Mouse (Mus musculus) testis, adult 2 months (tissue): ENCODE measurements at regions not wholly inside any gene's neighbourhood (a gene's known extent, or its start where the extent isn't known, plus 50 kb on each side); places are given as distances from the start of the nearest gene placed in this dataset.

ENCODE experiments used
- H3K27ac ChIP-seq: fragments of 200-500 bp; 2 replicates; pipeline ENCODE4 v1.5.1; 2012; ENCODE audit warnings: low read depth, low read length; ENCODE audit not compliant: control insufficient read depth, insufficient read depth
- H3K27me3 ChIP-seq: fragments of 200-500 bp; 2 replicates; pipeline ENCODE4 v1.6.1; 2012; ENCODE audit warnings: mild to moderate bottlenecking, low read length, moderate library complexity; ENCODE audit not compliant: control insufficient read depth, insufficient read depth
- H3K36me3 ChIP-seq: fragments of 200-500 bp; 2 replicates; pipeline ENCODE4 v1.6.1; 2012; ENCODE audit warnings: mild to moderate bottlenecking, low read length; ENCODE audit not compliant: control insufficient read depth, insufficient read depth
- H3K4me1 ChIP-seq: fragments of 200-500 bp; 2 replicates; pipeline ENCODE4 v1.6.1; 2012; ENCODE audit warnings: low read length; ENCODE audit not compliant: control insufficient read depth, insufficient read depth
- H3K4me3 ChIP-seq: fragments of 200-500 bp; 2 replicates; pipeline ENCODE4 v1.5.1; 2012; ENCODE audit warnings: low read depth, mild to moderate bottlenecking, low read length, moderate library complexity, mixed read lengths; ENCODE audit not compliant: control insufficient read depth
- CTCF ChIP-seq: fragments of 200-500 bp; IDR thresholded peaks from 2 replicates; pipeline ENCODE4 v1.5.1; 2012; ENCODE audit warnings: low read depth, mild to moderate bottlenecking, inconsistent platforms, low read length, moderate library complexity; ENCODE audit not compliant: control insufficient read depth, insufficient read depth, insufficient replicate concordance
- POLR2A ChIP-seq: fragments of 200-500 bp; IDR thresholded peaks from 2 replicates; pipeline ENCODE4 v1.6.1; 2012; ENCODE audit warnings: low read depth, mild to moderate bottlenecking, inconsistent platforms, low read length, moderate library complexity; ENCODE audit not compliant: control insufficient read depth

- TF ChIP-seq POLR2A (no peak), CTCF (no peak)
- H3K4me3 ChIP-seq: no peak overlapping the region
- H3K4me1 ChIP-seq: no peaks in the 10 kb centered on the region
These were observed 236.0 kb upstream of the Hnrnpa3 start for GRCm38 (mm10) chr2:75422798-75423685.

DNA sequence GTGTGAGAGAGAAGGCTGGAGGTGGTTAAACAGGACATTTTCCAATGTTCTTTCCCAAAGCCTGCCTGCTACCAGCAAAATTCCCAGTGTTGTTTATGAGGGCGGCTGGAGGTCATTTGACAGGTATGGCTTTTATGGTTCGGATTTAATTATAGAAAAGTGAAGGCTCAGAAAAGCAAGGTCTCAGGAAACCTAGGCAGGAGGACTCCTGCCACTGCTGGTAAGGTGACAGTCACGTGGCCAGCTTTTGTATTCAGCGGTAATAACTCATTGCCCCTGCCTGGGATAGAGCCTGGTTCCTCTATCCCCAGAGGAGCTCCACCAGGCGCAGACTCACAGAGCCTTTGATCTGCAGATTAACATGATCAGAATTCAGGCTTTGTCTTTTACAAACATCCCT, 235.2 kb upstream of the Hnrnpa3 start:
- no peak for TF ChIP-seq CTCF
- no peak for TF ChIP-seq POLR2A
- Histone ChIP-seq H3K27me3 (no peaks in the 10 kb centered on the region; the same call in 1 of the 2 replicates), H3K36me3 (no peaks in the 10 kb centered on the region), H3K27ac (no peak overlapping the region), H3K4me3 (no peak overlapping the region), H3K4me1 (no peaks in the 10 kb centered on the region)

More at GRCm38 (mm10) chr2:75422798-75423685, 236.0 kb upstream of the Hnrnpa3 start:
- Histone ChIP-seq H3K36me3 (no peaks in the 10 kb centered on the region), H3K27me3 (no peaks in the 10 kb centered on the region; the same call in 1 of the 2 replicates), H3K27ac (no peak overlapping the region)

DNA sequence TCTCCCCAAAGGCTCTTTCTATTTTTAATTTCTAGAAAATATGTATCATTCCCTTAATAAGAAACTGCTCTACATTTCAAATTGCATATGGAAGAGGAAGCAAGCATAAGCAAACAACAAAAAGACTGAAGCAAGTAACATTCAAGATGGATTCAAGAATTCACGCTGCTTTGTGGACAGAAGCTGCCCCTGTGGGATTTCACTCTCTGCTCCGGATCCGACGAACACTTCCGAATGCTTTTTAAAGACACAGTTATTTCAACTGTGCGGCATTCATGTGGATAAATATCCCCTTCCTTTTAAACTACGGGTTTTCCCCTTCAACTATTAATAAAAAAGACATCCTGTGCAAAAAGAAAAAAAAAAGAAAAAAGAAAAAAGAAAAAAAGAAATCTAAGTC, 234.7 kb upstream of the Hnrnpa3 start:
- H3K36me3 ChIP-seq: no peaks in the 10 kb centered on the region
- H3K27me3 ChIP-seq: no peaks in the 10 kb centered on the region; the same call in 1 of the 2 replicates
- no peak for TF ChIP-seq CTCF
- no peak for TF ChIP-seq POLR2A
- no peak overlapping the region for H3K27ac ChIP-seq
- no peak overlapping the region for H3K4me3 ChIP-seq
- no peaks in the 10 kb centered on the region for H3K4me1 ChIP-seq

DNA sequence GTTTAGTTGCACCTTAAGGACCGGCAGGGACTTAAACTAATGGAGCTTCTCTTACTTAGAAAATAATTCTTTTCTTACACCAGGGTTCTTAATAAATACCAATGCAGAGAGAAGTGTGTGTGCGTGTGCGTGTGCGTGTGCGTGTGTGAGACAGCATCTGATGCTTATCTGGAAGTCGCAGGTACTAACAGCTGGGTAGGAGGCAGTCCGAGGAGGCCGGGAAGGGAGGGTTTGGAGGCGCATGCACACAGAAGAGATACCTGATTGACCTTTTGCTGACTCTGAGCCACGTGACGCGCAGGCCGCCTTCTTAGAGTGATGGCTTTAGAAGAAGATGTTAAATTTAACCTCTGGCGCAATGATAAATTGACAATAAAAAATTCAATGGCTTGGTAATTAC, 234.2 kb upstream of the Hnrnpa3 start:
- Histone ChIP-seq H3K27me3 (no peaks in the 10 kb centered on the region; the same call in 1 of the 2 replicates), H3K27ac (no peak overlapping the region), H3K36me3 (no peaks in the 10 kb centered on the region), H3K4me3 (no peak overlapping the region), H3K4me1 (no peaks in the 10 kb centered on the region)
- no peak for TF ChIP-seq POLR2A
- TF ChIP-seq CTCF: no peak

GRCm38 (mm10) chr2:75425384-75425783, 233.7 kb upstream of the Hnrnpa3 start:
- no peak overlapping the region for H3K4me3 ChIP-seq
- TF ChIP-seq CTCF (no peak), POLR2A (no peak)

DNA sequence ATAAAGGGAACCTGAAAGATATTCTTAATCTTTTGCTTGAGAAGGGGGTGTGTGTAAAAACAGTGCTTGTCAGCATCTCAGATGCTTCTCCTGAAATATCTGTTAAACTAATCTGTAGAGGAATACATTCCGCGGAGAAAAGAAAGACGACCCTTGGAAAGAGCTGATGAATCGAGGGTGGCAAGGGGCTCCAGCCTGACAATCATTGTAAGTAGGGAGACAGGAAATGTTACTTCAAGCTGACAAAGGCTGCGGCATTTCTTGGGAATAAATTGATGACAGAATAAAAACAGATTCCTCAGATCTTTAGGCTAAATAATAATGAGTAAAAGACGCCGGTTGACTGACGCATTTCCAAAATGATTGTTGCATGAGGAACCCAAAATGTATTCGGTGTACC, 233.3 kb upstream of the Hnrnpa3 start:
- Histone ChIP-seq H3K27me3 (no peaks in the 10 kb centered on the region; the same call in 1 of the 2 replicates), H3K36me3 (no peaks in the 10 kb centered on the region), H3K27ac (no peak overlapping the region), H3K4me1 (no peaks in the 10 kb centered on the region), H3K4me3 (no peak overlapping the region)
- TF ChIP-seq CTCF (no peak), POLR2A (no peak)

More at GRCm38 (mm10) chr2:75425384-75425783, 233.7 kb upstream of the Hnrnpa3 start:
- Histone ChIP-seq H3K27ac (no peak overlapping the region), H3K4me1 (no peaks in the 10 kb centered on the region), H3K27me3 (no peaks in the 10 kb centered on the region; the same call in 1 of the 2 replicates), H3K36me3 (no peaks in the 10 kb centered on the region)

DNA sequence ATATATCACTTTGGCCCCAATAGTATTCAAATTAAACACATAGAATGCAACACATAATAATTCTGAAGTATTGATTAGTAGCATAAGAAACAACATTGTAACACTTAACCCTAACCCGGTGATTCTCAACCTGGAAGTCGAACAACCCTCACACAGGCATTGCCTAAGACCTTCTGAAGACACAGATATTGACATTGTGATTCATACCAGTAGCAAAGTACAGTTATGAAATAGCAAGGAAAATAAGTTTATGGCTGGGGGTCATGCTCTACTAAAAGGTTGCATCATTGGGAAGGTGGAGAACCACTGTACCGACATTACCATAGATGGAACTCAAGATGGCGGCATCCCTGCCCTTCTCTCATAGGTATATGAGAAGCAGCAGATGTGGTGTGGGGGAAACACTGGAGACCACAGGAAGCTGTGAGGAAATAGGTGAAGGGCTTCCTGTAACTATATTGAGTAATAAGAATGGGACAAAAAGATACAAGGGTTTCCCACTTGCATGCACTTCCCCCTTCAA, 231.1 kb upstream of the Hnrnpa3 start:
- H3K27ac ChIP-seq: no peak overlapping the region
- no peak overlapping the region for H3K4me3 ChIP-seq
- H3K4me1 ChIP-seq: no peaks in the 10 kb centered on the region
- no peaks in the 10 kb centered on the region; the same call in 1 of the 2 replicates for H3K27me3 ChIP-seq
- TF ChIP-seq POLR2A (no peak), CTCF (no peak)
- H3K36me3 ChIP-seq: no peaks in the 10 kb centered on the region
